Comparison of ENCODE assay signal across 7 mouse cellular contexts in the genomic region with DNA sequence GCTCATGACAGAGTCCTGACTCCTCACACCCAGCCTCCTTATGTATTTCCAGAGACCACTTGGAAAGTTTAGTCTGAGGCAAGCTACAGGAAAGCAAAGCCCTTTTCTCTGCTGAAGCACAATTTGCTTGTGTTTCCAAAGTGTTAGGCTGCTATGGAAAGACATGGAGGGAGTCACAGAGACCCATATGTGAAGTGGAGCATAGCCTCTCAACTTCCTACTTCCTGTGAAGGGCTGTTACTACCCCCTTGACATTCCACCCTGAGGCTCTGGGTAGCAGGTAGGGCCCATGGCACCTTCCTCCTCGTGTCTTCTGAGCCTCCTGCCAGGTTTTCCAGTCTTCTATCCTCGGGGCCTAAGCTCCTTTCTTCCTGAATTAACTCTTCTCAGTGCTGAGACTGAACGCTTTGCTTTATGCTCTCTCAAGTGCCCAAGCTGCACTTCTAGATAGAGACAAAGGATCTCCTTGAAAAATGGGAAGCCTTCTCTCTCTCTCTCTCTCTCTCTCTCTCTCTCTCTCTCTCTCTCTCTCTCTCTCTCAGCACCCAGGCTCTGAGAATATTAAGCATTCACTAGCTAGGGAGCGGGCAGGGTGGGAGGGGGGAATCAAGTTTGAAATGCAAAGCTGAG. TPM values are rescaled to one million over a fixed set of nuclear protein-coding genes. Genes with fewer than 3 reads are reported as not detected.
DNase-seq lines count a peak whose midpoint lies in the region; ATAC-seq and TF ChIP-seq lines count a peak whose summit lies in the region.

No protein-coding gene starts in this region.

- no peak overlapping the region for H3K9ac ChIP-seq in lung, embryonic 15.5 days
- no peak overlapping the region for H3K9ac ChIP-seq in embryonic facial prominence, embryonic 15.5 days
- no peak overlapping the region for H3K9ac ChIP-seq in intestine, embryonic 15.5 days

- H3K4me1 ChIP-seq in lung, embryonic 15.5 days, result peaks cover 65% of the 10 kb centered on the region
- H3K4me1 ChIP-seq in embryonic facial prominence, embryonic 15.5 days, result peaks cover 66% of the 10 kb centered on the region
- H3K4me1 ChIP-seq in intestine, embryonic 15.5 days (replicated peaks), result peaks cover 32% of the 10 kb centered on the region
- H3K4me1 ChIP-seq in olfactory bulb, adult 2 months (ENCODE audit: control insufficient read depth, insufficient read depth, low read length), result peaks cover 30% of the 10 kb centered on the region

- no peak for TF ChIP-seq POLR2A in olfactory bulb, adult 2 months (IDR thresholded peaks at IDR 0.05; ENCODE audit: insufficient read depth, low read depth, low read length)

- no peak for DNase-seq in lung, postnatal 4 days
- DNase-seq in left cerebral cortex, adult 18-20 months (ENCODE audit: low spot score in 2 of 2), result no peak
- no peak for DNase-seq in lung, postnatal 14 days

- no peak overlapping the region for H3K4me3 ChIP-seq in lung, embryonic 15.5 days
- no peak overlapping the region for H3K4me3 ChIP-seq in embryonic facial prominence, embryonic 15.5 days (replicated peaks)
- H3K4me3 ChIP-seq in intestine, embryonic 15.5 days (replicated peaks), result no peak overlapping the region
- H3K4me3 ChIP-seq in olfactory bulb, adult 2 months (ENCODE audit: insufficient read depth, low read depth, low read length), result no peak overlapping the region

- H3K27ac ChIP-seq in lung, embryonic 15.5 days, result peak overlapping the region; percentile 85
- peak overlapping the region; percentile 78 for H3K27ac ChIP-seq in embryonic facial prominence, embryonic 15.5 days (replicated peaks)
- H3K27ac ChIP-seq in intestine, embryonic 15.5 days, result peak overlapping the region; percentile 20; the same call in 1 of the 2 replicates
- H3K27ac ChIP-seq in olfactory bulb, adult 2 months (ENCODE audit: insufficient read depth, low read depth, low read length), result peak overlapping the region; percentile 79

- peak; percentile 26; the same call in 1 of the 2 replicates for ATAC-seq in lung, embryonic 15.5 days (ENCODE audit: borderline replicate concordance, extremely low read depth, low FRiP score, low TSS enrichment)
- ATAC-seq in embryonic facial prominence, embryonic 15.5 days (ENCODE audit: insufficient number of reproducible peaks, low FRiP score, low TSS enrichment, low read depth), result no peak
- ATAC-seq in intestine, embryonic 15.5 days, result no peak

- no peak for TF ChIP-seq CTCF in olfactory bulb, adult 2 months (IDR thresholded peaks at IDR 0.05; ENCODE audit: insufficient read depth, low read depth, low read length)

- no peaks in the 10 kb centered on the region for H3K27me3 ChIP-seq in lung, embryonic 15.5 days
- H3K27me3 ChIP-seq in embryonic facial prominence, embryonic 15.5 days, result no peaks in the 10 kb centered on the region
- no peaks in the 10 kb centered on the region for H3K27me3 ChIP-seq in intestine, embryonic 15.5 days (replicated peaks)

- no peaks in the 10 kb centered on the region for H3K36me3 ChIP-seq in lung, embryonic 15.5 days
- H3K36me3 ChIP-seq in embryonic facial prominence, embryonic 15.5 days, result no peaks in the 10 kb centered on the region
- H3K36me3 ChIP-seq in intestine, embryonic 15.5 days, result no peaks in the 10 kb centered on the region

- no peaks in the 10 kb centered on the region for H3K9me3 ChIP-seq in lung, embryonic 15.5 days
- no peaks in the 10 kb centered on the region for H3K9me3 ChIP-seq in embryonic facial prominence, embryonic 15.5 days (replicated peaks)
- no peaks in the 10 kb centered on the region for H3K9me3 ChIP-seq in intestine, embryonic 15.5 days

- H3K4me2 ChIP-seq in lung, embryonic 15.5 days, result peak overlapping the region; percentile 7
- no peak overlapping the region for H3K4me2 ChIP-seq in embryonic facial prominence, embryonic 15.5 days (replicated peaks)
- no peak overlapping the region for H3K4me2 ChIP-seq in intestine, embryonic 15.5 days (replicated peaks)

- WGBS in lung, embryonic 15.5 days, result 15% methylated on average over 4 of the region's 4 CpGs
- 17% methylated on average over 4 of the region's 4 CpGs for WGBS in embryonic facial prominence, embryonic 15.5 days
- WGBS in intestine, embryonic 15.5 days, result 47% methylated on average over 4 of the region's 4 CpGs
- WGBS in olfactory bulb, adult 2 months, result 25% methylated on average over 4 of the region's 4 CpGs

RNA-seq across cellular contexts. Expression of a gene that starts 47.2 kb away (rescaled TPM):
- polyA plus RNA-seq in lung, embryonic 15.5 days (2015; fragmentation: Nextera tagmentation; extraction: Ambion mirVana), result 7.0 and 8.7 TPM in 2 replicates
- polyA plus RNA-seq in embryonic facial prominence, embryonic 15.5 days (2015; fragmentation: Nextera tagmentation; extraction: Ambion mirVana), result 10.4 and 10.8 TPM in 2 replicates
- 3.8 and 4.8 TPM in 2 replicates for polyA plus RNA-seq in intestine, embryonic 15.5 days (2015; fragmentation: Nextera tagmentation; extraction: Ambion mirVana)
- polyA plus RNA-seq in olfactory bulb, adult 2 months (2012; ENCODE audit: insufficient read depth, insufficient read length, low replicate concordance, missing spikeins), result not detected in 2 replicates
- total RNA-seq in left cerebral cortex, adult 18-20 months (2021), result 10 to 100 TPM; 76.3 to 83.2 TPM

Comparison
In these comparisons a context has a peak if more than half of its experiments do, and no peak if none do; other contexts are left out.
1. H3K27ac ChIP-seq: peak in every context shown above with its lines; median percentile 85 in lung, embryonic 15.5 days; 79 in olfactory bulb, adult 2 months; 78 in embryonic facial prominence, embryonic 15.5 days; 20 in intestine, embryonic 15.5 days.